Mouse (Mus musculus): ENCODE measurements around the gene Mrps16. TPM values are rescaled to one million over a fixed set of nuclear protein-coding genes. Genes with fewer than 3 reads are reported as not detected.

The Mrps16 gene
- total RNA-seq, 4 experiments from 2014 or later, result 30.2 to 36.4 (median 33.9) TPM

DNA sequence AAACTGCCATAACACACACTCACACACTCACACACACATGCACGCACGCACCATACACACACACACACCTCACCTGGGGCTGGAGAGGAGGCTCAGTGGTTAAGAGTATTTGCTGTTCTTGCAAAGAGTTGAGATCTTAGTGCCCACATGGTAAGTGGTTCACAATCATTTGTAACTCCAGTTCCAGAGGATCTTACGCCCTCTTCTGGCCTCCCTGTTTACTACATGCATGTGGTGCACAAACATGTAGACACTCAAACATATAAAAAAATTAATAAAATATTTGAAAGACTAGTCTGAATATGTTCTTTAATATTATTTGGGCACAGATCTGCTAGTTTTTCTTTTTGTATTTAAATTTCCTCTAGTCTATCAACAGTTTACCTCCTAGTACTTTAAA is 25.2 kb downstream of the Mrps16 start:
- DNase-seq (ENCODE audit: low spot score in 2 of 2), result no peak

DNA sequence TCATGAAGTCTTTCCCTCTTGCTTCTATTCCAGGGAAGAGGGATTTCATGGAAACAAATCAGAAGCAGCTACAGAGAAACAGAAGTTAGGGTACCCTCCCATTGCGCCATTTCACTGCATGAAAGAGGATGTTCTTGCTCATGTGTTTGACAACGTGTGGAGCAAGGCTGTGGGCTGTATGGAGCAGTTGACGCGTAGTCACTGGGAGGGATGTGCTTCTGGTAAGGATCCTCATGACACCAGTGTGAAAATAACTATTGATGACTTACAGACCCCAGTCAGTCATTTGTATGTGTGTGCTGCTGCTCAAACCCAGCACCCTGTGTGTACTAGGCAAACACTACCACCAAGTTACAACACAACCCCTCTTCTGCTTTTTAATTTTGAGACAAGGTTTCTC is 30.2 kb downstream of the Mrps16 start:
- no peak for DNase-seq (ENCODE audit: low spot score in 2 of 2)

DNA sequence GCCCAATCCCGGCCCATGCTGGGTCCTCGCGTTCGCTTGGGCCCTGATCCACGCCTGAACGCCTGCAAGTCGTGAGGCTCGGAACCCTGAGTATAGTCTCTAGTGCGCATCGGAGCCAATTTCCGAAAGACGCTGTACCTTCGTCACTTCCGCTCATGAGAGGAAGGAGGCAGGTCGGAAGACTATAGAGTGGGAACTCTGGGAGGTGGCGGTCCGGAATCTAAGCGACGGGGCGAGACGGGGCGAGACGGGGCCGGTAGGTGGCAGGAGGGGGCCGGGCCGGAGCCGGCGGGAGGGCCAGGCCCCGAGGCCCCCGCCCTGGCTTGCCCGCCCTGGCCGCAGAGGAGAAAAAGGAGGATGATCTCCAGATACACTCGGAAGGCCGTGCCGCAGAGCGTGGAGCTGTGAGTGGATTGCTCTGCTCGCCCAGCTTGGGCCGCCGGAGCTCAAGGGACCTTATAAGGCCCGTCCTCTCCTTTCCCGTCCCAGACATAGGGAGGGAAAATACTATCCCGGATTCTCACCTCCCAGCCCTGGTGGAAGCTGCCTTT is 45.4 kb downstream of the Mrps16 start, which contains the start of the genes Ecd and Fam149b:
Gene Ecd (minus strand): TSS at position 131 of the 551 bp plus-strand sequence.
Gene Fam149b (plus strand): TSS at position 172 of the 551 bp plus-strand sequence.
- DNase-seq (ENCODE audit: low spot score in 2 of 2), result peak; percentile 82 to 92

DNA sequence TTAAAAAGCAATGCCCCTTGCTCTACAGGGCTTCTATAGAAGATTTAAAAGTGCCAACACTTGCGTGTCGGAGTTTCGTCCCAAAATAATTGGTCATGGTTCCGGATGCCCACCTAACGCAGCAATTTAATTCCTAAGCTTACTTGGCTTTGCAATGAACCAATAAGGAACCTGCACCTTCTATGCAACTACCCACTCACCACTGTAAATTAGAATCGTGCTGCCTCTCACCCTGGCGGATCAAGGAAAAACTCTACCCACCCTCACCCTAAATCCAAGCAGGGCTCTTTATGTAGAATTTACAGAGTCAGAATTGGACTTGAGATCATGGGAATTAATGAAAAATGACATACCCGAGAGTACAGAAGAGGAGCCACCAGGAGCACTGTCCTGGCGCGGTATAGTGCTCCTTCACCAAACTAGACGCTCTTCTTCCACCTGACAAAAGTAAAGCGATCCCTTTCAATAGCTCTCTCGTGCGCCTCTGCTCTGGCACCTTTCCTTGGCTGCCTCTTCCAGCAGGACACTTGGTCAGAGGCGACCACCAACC is 45.9 kb downstream of the Mrps16 start:
- peak in 1 of 2 experiments; percentile 19 for DNase-seq (ENCODE audit: low spot score in 2 of 2)

DNA sequence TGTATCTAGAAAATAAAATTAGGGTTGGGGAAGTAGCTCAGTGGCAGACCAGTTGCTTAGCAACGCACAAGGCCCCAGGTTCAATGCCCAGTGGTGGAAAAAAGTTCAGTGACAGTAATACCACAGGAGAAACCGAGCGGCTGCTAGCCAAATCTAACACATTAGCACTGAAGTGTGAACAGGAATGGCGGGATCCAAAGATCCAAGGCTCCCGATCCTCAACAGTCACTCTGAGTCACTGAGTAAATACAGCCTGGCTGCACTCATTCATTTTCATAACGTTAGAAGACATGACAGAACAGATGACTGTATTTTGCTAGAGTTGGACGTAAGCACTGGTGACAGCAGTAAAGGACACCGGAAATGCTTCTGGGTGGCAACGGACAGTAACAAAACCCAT is 47.5 kb downstream of the Mrps16 start:
- no peak for DNase-seq (ENCODE audit: low spot score in 2 of 2)

DNA sequence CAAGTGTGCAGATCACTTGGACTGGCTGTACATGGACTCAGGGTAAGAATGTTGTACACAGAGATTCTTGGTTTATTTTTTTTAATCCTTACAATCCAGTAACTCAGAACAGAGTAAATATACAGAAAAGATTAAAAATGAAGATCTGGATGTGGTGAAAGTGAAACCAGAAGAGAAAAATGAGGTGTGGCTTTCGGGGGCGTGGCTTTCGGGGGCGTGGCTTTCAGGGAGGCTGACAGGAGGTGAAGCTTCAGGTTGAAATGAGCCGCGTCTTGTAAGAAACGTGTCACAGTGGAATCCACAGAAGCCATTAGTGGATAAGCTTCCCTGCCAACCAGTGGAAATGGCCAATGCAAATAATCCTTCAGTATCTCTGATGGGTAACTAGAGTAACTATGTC is 52.6 kb downstream of the Mrps16 start:
- DNase-seq (ENCODE audit: low spot score in 2 of 2), result no peak

DNA sequence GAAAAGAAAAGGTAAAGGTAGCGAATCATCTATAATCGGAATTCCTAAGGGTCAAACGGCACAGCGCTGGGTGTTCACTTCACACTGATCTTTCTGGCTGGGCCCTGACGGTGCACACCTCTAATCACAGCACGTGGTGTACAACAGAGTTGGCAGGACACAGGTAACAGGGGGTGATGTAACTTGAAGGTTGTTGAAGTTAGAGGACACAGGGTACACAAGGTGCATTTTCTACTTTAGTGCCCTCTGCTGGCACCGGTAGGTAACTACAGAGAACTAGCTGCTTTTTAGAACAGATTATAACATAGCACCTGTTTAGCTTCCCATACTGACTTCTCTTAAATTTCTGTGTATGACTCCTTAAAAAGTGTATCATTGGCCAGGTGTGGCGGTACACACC is 53.3 kb downstream of the Mrps16 start:
- no peak for DNase-seq (ENCODE audit: low spot score in 2 of 2)

DNA sequence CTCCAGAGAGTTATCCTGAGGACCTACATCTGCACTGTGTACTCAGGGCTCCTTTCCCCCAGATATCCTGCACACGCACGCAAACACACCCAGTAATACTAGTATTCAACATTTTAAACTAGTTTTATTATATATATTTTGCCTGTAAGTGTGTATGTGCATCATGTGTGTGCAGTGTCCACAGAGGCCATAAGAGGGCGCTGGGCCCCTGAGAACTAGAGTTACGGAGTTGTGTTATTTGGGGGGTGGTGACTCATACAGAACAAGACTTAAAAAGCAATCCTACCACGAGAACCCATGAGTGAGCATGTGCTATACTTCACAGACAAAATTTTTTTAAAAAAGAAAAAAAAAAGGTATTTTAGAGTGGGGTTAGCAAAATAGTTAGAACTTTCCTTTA is 54.0 kb downstream of the Mrps16 start:
- no peak for DNase-seq (ENCODE audit: low spot score in 2 of 2)

Other genes with a start within 250 kb of the Mrps16 start
- gene Kcnk5, start 211.8 kb downstream of the Mrps16 start, total RNA-seq (2022), result 1 to 10 TPM in 1 of 4 experiments, under 1 TPM in 3; 0.13 to 1.4 (median 0.84) TPM
- not detected for gene Kcnk16, start 124.4 kb downstream of the Mrps16 start, total RNA-seq (2022)
- gene Nudt13, start 98.9 kb downstream of the Mrps16 start, total RNA-seq (2022), result 10 to 100 TPM; 18.9 to 23.2 (median 21.2) TPM
- gene Ecd, start 45.5 kb downstream of the Mrps16 start, total RNA-seq (2022), result 10 to 100 TPM; 34.6 to 39.1 (median 36.5) TPM
- 10 to 100 TPM; 45.3 to 49.3 (median 47.8) TPM for gene Fam149b, start 45.5 kb downstream of the Mrps16 start, total RNA-seq (2022)
- gene Dnajc9, start 4.7 kb downstream of the Mrps16 start, total RNA-seq (2022), result 10 to 100 TPM; 24.9 to 33.6 (median 28.6) TPM
- gene Cfap70, start 58.6 kb upstream of the Mrps16 start, total RNA-seq (2022), result 1 to 10 TPM; 3.1 to 4.1 (median 3.5) TPM
- gene Anxa7, start 86.5 kb upstream of the Mrps16 start, total RNA-seq (2022), result 10 to 100 TPM; 70.2 to 86.3 (median 74.8) TPM
- gene Mss51, start 103.3 kb upstream of the Mrps16 start, total RNA-seq (2022), result 1 to 10 TPM in 2 of 4 experiments, under 1 TPM in 2; 0.59 to 1.8 (median 0.89) TPM
- 100 to 1,000 TPM; 244 to 282 (median 264) TPM for gene Ppp3cb, start 152.9 kb upstream of the Mrps16 start, total RNA-seq (2022)
- gene Usp54, start 247.4 kb upstream of the Mrps16 start, total RNA-seq (2022), result 10 to 100 TPM; 52.2 to 58.6 (median 54.9) TPM